Mouse (Mus musculus) cerebellum, adult 9-10 months (tissue): ENCODE results near the gene Sept14.
A peak's percentile ranks its signal among the peaks of the same experiment; 100 is the strongest.
"Not testable (repeated sequence)": the region's sequence is repeated elsewhere in the genome, so short reads cannot be mapped to it uniquely, and the experiment has no call there.

Source experiments
- DNase-seq: peaks from one replicate; pipeline ENCODE4 v3.0.0; 2022

Sept14 gene

GRCm38 (mm10) chr5:129708412-129708811, at the start of gene Sept14:
Sept14 (minus strand) TSS chr5:129708512.
- DNase-seq: no peak

- no peak for DNase-seq
Observed at GRCm38 (mm10) chr5:129756886-129757285, 48.6 kb upstream of the Sept14 start.

DNA sequence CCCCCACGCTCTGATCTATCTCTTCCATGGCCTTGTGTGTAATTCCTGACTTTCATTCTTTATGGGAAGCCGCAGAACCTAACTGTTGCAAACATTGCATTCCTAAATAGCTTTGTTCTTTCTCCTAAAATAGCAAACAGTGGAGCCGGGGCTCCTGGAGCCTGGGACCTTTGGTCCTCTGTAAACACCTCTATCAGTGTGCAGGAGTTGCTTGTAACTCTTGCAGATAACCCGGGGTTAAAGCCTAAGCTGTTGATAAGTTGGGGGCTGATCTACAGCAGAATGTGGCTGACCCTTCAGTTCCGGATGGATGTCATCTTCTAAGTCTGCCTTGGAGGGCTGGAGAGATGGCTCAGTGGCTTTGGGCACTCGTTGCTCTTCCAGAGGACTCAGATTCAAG, 35.7 kb upstream of the Sept14 start:
- no peak for DNase-seq

DNA sequence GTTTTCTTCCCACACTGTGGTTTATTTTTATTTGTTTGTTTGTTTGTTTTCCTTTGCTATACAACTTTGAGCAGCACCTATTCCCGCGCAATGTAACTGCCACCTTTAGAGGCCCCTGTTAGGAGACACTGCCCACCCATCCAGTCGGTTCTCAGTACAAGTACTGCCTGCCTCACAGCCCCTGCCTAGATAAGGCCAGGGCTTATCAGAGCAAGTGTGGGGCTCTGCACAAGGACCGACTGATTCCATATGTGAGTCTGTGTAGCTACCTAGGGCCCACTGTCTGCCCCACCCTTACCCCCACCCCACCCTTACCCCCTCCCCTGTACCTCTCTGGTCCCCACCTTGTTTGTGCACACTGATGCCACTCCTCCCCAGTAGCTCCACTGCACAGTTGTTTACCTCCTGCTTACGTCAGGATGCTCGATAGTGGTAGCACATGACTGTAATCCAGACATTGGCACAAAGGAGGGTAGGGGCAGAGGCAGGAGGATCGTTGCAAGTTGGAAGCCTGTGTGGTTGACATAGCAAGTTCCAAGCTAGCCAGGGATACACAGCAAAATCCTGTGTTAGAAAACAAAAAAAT, 34.7 kb upstream of the Sept14 start:
- DNase-seq: no peak

- DNase-seq: peak; percentile 46
Observed at GRCm38 (mm10) chr5:129740976-129741375, 32.7 kb upstream of the Sept14 start.

DNA sequence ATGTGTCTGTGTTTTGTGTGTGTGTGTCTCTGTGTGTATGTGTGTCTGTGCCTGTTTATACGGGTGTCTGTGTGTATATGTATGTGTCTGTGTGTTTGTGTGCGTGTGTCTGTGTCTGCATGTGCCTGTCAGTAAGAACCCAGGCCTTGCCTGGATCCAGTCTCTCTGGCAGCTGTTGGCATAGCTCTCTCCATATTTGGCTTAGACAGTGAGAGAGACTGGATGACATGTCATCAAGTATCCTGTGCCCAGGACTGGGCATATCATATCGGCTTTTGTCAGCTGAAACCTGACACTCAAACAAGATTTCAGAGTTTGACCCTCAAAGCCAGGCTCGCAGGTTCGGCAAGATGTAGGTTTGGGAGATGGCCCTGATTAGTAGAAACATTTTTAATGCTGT, 22.7 kb upstream of the Sept14 start:
- DNase-seq: peak; percentile 50

- peak; percentile 88 for DNase-seq
Observed at GRCm38 (mm10) chr5:129730344-129730743, 22.0 kb upstream of the Sept14 start.

GRCm38 (mm10) chr5:129729286-129729685, 21.0 kb upstream of the Sept14 start:
- no peak for DNase-seq

- DNase-seq: no peak
Observed at GRCm38 (mm10) chr5:129726784-129727183, 18.5 kb upstream of the Sept14 start.

GRCm38 (mm10) chr5:129725774-129726392, 17.6 kb upstream of the Sept14 start:
- no peak for DNase-seq

GRCm38 (mm10) chr5:129724834-129725773, 16.8 kb upstream of the Sept14 start, which contains the start of gene Nipsnap2:
Nipsnap2 (plus strand) TSS chr5:129725063.
- peak; percentile 92 for DNase-seq

GRCm38 (mm10) chr5:129724268-129724667, 16.0 kb upstream of the Sept14 start:
- no peak for DNase-seq

- no peak for DNase-seq
Observed at GRCm38 (mm10) chr5:129720176-129720575, 11.9 kb upstream of the Sept14 start.

GRCm38 (mm10) chr5:129717016-129717415, 8.7 kb upstream of the Sept14 start:
- DNase-seq: no peak

GRCm38 (mm10) chr5:129715326-129715861, 7.1 kb upstream of the Sept14 start, which contains the start of gene Mrps17:
Mrps17 (plus strand) TSS chr5:129715497.
- peak; percentile 95 for DNase-seq

- DNase-seq: no peak
Observed at GRCm38 (mm10) chr5:129703368-129703767, 4.9 kb downstream of the Sept14 start.

DNA sequence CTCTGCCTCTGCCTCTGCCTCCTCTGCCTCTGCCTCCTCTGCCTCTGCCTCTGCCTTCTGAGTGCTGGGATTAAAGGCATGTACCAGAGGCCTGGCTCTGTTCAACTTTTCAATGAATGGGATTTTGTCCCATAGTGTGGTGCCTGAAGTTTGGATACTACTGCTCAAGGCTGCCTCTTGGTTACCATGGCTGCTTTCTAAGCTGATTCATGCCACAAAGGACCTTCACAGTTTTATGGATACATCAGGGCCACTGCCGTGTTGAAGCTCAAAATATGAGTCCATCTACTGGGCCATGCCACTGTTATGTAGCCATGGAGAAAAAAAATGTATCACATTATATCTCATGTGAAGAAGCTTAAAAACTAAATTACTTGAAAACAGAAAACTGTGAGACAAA, 6.6 kb downstream of the Sept14 start:
- DNase-seq: no peak

- DNase-seq: no peak
Observed at GRCm38 (mm10) chr5:129700506-129700905, 7.8 kb downstream of the Sept14 start.

- no peak for DNase-seq
Observed at GRCm38 (mm10) chr5:129690528-129690927, 17.8 kb downstream of the Sept14 start.

GRCm38 (mm10) chr5:129687621-129688020, 20.7 kb downstream of the Sept14 start:
- no peak for DNase-seq

- not testable (repeated sequence) for DNase-seq
Observed at GRCm38 (mm10) chr5:129685141-129685540, 23.2 kb downstream of the Sept14 start.

DNA sequence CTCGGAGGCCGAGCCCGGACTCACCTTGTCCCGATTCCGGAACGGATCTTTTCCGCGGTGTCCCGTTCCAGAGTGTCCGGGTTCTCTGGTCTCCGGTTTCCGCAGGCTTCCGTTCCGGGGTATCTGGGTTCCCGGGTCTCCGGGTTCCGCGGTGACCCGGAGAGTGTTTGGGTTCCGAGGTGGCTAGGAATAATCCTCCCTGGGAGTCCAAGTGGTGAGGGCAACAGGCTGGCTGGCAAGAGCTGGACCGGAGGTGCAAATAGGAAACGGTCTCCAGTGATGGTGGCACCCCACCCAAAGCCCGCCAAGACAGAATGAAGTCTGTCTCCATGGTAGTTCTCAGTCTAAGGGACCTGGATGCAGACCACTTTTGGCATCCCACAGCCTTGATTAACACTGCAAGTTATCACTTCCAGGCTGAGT, 38.3 kb downstream of the Sept14 start, which contains the start of gene Zfp11:
Gene Zfp11 (minus strand): TSS at position 64 of the 423 bp plus-strand sequence.
- DNase-seq: peak; percentile 87

DNA sequence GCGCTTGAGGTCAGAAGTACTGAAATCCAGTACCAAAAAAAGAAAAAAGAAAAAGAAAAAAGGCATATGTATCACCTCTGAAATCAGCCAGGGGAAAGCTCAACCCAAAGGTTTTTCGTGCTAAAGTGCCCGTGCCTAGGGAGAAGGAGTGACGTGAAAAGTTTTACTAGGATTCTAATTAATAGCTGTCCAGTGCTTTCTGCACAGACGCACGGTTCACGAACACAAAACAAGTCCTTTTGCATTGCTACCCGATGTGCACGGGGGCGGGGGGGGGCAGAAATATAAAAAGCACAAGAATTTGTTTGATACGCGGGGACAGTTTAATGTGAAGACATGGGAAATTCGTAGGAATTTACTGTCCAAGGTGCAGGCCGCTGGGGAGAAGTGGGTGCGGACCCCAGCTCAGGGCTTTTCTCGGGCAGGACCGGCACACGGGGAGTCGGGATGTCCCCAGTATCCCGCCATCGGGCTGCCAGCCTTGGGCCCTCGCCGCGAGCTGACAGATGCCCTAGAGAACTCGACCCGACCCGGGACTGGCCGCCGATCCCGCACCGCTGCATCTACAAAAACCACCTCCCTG, 38.8 kb downstream of the Sept14 start:
- no peak for DNase-seq
